In the genomic region with DNA sequence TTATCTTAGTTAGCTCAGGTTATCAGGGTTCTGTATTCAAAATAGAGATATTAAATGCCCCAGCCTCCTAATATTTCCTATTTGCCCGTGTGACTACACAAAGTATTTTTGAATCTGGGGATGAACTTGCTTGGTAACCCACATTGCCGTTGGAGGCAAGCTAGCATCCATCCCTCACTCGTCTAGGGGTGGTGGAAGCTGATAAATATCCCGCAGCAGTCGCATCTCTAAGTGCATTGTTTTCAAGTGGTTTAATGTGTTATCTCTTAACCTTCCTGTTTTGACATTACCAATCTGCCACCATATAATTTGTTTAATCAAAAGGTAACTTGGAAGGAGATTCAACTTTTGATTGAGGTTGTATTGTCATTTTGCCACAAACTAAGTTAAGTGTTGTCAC, we compare ENCODE assay signal across 8 mouse cellular contexts. TPM values are rescaled to one million over a fixed set of nuclear protein-coding genes. Genes with fewer than 3 reads are reported as not detected.
DNase-seq lines count a peak whose midpoint lies in the region; ATAC-seq and TF ChIP-seq lines count a peak whose summit lies in the region.

No protein-coding gene starts in this region.

- no peak overlapping the region for H3K27ac ChIP-seq in kidney, postnatal 0 days
- H3K27ac ChIP-seq in cortical plate, adult 2 months (ENCODE audit: insufficient read depth, low read length), result no peak overlapping the region
- H3K27ac ChIP-seq in intestine, embryonic 14.5 days (ENCODE audit: low read depth), result no peak overlapping the region

- TF ChIP-seq POLR2A in cortical plate, adult 2 months (IDR thresholded peaks at IDR 0.05; ENCODE audit: extremely low read depth, insufficient read depth, low read length), result no peak

- WGBS in kidney, postnatal 0 days, result under 1% methylated on average over 5 of the region's 5 CpGs
- 0% methylated on average over 5 of the region's 5 CpGs for WGBS in intestine, embryonic 14.5 days

- peak; percentile 22 for DNase-seq in kidney, postnatal 0 days (ENCODE audit: low spot score)
- DNase-seq in kidney, adult 11 months, result no peak
- DNase-seq in intestine, embryonic 14.5 days (ENCODE audit: low spot score), result no peak
- DNase-seq in naive thymus-derived CD4-positive, alpha-beta T cell, adult 2 months (ENCODE audit: low read depth), result peak; percentile 20
- DNase-seq in spleen, adult 12 weeks (ENCODE audit: low spot score), result no peak
- no peak for DNase-seq in left cerebral cortex, adult 9 months (ENCODE audit: low spot score in 2 of 2)
- no peak for DNase-seq in retina, embryonic 14.5 days (ENCODE audit: low spot score)

- no peaks in the 10 kb centered on the region for H3K9me3 ChIP-seq in kidney, postnatal 0 days (replicated peaks; ENCODE audit: low read length)
- H3K9me3 ChIP-seq in intestine, embryonic 14.5 days (ENCODE audit: control insufficient read depth, low read length), result no peaks in the 10 kb centered on the region

- H3K4me3 ChIP-seq in kidney, postnatal 0 days (replicated peaks; ENCODE audit: low read depth, low read length), result peak overlapping the region; percentile 94
- peak overlapping the region; percentile 97 for H3K4me3 ChIP-seq in cortical plate, adult 2 months (ENCODE audit: insufficient read depth, low read length)
- peak overlapping the region; percentile 77 for H3K4me3 ChIP-seq in intestine, embryonic 14.5 days (ENCODE audit: low read depth, low read length)

- ATAC-seq in kidney, postnatal 0 days (replicated peaks; ENCODE audit: low FRiP score, low read depth), result no peak
- ATAC-seq in intestine, embryonic 14.5 days (replicated peaks; ENCODE audit: low FRiP score, low TSS enrichment, low read depth), result no peak

- TF ChIP-seq CTCF in kidney, postnatal 0 days (IDR thresholded peaks at IDR 0.05; ENCODE audit: low read depth), result no peak
- TF ChIP-seq CTCF in cortical plate, adult 2 months (IDR thresholded peaks at IDR 0.05; ENCODE audit: extremely low read depth, insufficient read depth, low read length), result no peak

- 0 out of 2 replicates have a peak, but pooled peaks cover 5% of the 10 kb centered on the region for H3K4me1 ChIP-seq in kidney, postnatal 0 days (replicated peaks; ENCODE audit: insufficient read depth, low read length)
- peaks cover 6% of the 10 kb centered on the region for H3K4me1 ChIP-seq in cortical plate, adult 2 months (ENCODE audit: control insufficient read depth, insufficient read depth, low read length)
- peaks cover 26% of the 10 kb centered on the region for H3K4me1 ChIP-seq in intestine, embryonic 14.5 days (replicated peaks; ENCODE audit: control insufficient read depth, insufficient read depth, low read length)

- H3K36me3 ChIP-seq in kidney, postnatal 0 days (ENCODE audit: insufficient read depth, low read length), result 0 out of 2 replicates have a peak, but pooled peaks cover 3% of the 10 kb centered on the region
- peaks cover 4% of the 10 kb centered on the region; the same call in 1 of the 2 replicates for H3K36me3 ChIP-seq in intestine, embryonic 14.5 days (ENCODE audit: control insufficient read depth, insufficient read depth, low read length)

- H3K27me3 ChIP-seq in kidney, postnatal 0 days (ENCODE audit: insufficient read depth, low read length), result no peaks in the 10 kb centered on the region
- no peaks in the 10 kb centered on the region for H3K27me3 ChIP-seq in intestine, embryonic 14.5 days (replicated peaks; ENCODE audit: control insufficient read depth, insufficient read depth, low read length)

- H3K4me2 ChIP-seq in kidney, postnatal 0 days (ENCODE audit: low read length), result peak overlapping the region; percentile 67
- H3K4me2 ChIP-seq in intestine, embryonic 14.5 days (ENCODE audit: low read length), result peak overlapping the region; percentile 64

- H3K9ac ChIP-seq in kidney, postnatal 0 days (ENCODE audit: low read depth, low read length), result peak overlapping the region; percentile 96
- peak overlapping the region; percentile 93 for H3K9ac ChIP-seq in intestine, embryonic 14.5 days (ENCODE audit: low read length)

RNA-seq across cellular contexts. Expression of a gene that starts 2.2 kb away (rescaled TPM):
- 43.8 and 48.7 TPM in 2 replicates for polyA plus RNA-seq in kidney, postnatal 0 days (2015; fragmentation: Nextera tagmentation; extraction: Ambion mirVana)
- 45.1 and 47.2 TPM in 2 replicates for polyA plus RNA-seq in cortical plate, adult 2 months (2012; rRNA removed)
- polyA plus RNA-seq in intestine, embryonic 14.5 days (2014; fragmentation: Nextera tagmentation; extraction: Ambion mirVana), result 63.9 and 66.0 TPM in 2 replicates

Comparison
In these comparisons a context has a peak if more than half of its experiments do, and no peak if none do; other contexts are left out.
1. DNase-seq: peak in kidney, postnatal 0 days (single experiment) and naive thymus-derived CD4-positive, alpha-beta T cell, adult 2 months (single experiment); none in kidney, adult 11 months (single experiment), intestine, embryonic 14.5 days (single experiment), spleen, adult 12 weeks (single experiment), left cerebral cortex, adult 9 months (0 of 2) and retina, embryonic 14.5 days (single experiment).
2. Peak in every context shown above with its lines, with median percentiles within 50 percentile points of each other: H3K4me3 ChIP-seq.